Mouse (Mus musculus): ENCODE results near the gene Gm49601. TPM values are rescaled to one million over a fixed set of nuclear protein-coding genes. Genes with fewer than 3 reads are reported as not detected.

Gm49601 gene
- polyA plus RNA-seq, 1 experiment from 2014 or later, result 1.5 TPM

DNA sequence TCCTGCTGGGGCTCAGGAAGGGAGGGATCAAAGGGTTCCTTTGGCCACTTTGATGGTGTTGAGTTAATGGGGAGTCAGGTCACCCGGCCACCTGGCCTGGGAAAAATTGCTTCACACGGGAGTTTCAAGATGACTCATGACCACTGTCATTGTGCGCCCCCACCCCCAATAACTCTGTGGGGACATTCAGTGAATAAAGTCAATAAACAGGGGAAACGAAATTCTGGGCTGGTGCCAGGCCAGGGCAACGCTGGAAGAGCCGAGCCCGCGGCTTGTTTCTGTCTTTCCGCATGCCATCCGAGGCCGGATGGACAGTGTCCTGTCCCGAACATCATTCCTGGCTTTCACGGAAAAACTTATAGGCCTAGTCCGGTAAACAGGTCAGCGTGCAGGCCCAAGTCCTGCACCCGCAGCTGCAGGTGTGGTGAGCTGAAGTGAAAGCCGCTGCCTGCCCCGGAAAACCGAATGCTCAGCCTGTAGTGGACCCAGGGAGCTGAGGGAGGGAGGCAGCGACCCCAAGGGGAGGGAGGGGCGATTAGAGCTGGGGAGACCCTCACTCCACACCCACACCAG, 45.1 kb downstream of the Gm49601 start:
- TF ChIP-seq EP300 (optimal IDR thresholded peaks at IDR 0.05), result no peak
- TF ChIP-seq CTCF (IDR thresholded peaks at IDR 0.05; ENCODE audit: low read depth), result no peak
- no peak for DNase-seq (ENCODE audit: low spot score)
- Histone ChIP-seq H3K27ac (replicated peaks) (no peak overlapping the region), H3K9ac (ENCODE audit: low read length) (no peak overlapping the region), H3K36me3 (ENCODE audit: control insufficient read depth, insufficient read depth, low read length) (no peaks in the 10 kb centered on the region), H3K4me1 (replicated peaks; ENCODE audit: control insufficient read depth, insufficient read depth) (no peaks in the 10 kb centered on the region), H3K4me2 (replicated peaks; ENCODE audit: low read depth) (peak overlapping the region; percentile 60), H3K9me3 (ENCODE audit: control insufficient read depth, low read length) (no peaks in the 10 kb centered on the region), H3K27me3 (ENCODE audit: control insufficient read depth, insufficient read depth, low read length) (peaks cover 34% of the 10 kb centered on the region; the same call in 1 of the 2 replicates), H3K4me3 (ENCODE audit: low read depth, low read length) (peak overlapping the region; percentile 43)
- 18% methylated on average over 21 of the region's 21 CpGs for WGBS
- ATAC-seq (ENCODE audit: low FRiP score, low TSS enrichment), result no peak

DNA sequence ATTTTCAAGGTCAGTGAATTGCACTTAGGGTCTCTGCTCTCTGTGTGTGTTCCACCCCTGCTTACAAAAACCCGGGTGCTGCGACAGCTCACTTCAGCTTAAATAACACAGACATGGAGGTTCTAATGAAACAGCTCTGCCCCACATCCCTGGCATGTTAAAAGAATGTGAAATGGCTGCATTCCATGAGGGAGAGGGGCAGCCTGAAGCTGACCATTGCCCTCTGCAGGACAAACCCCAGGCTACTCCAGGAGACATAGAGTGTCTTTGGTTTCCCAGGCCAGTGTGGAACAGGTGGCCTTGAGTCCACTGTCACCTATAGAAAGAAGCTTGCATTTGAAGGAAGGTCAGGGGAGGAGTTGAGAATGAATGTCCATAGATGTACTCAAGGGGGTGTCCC, 45.8 kb downstream of the Gm49601 start:
- DNase-seq (ENCODE audit: low spot score), result no peak
- Histone ChIP-seq H3K27ac (replicated peaks) (no peak overlapping the region), H3K36me3 (ENCODE audit: control insufficient read depth, insufficient read depth, low read length) (no peaks in the 10 kb centered on the region), H3K9me3 (ENCODE audit: control insufficient read depth, low read length) (no peaks in the 10 kb centered on the region), H3K27me3 (ENCODE audit: control insufficient read depth, insufficient read depth, low read length) (peaks cover 27% of the 10 kb centered on the region; the same call in 1 of the 2 replicates), H3K4me2 (replicated peaks; ENCODE audit: low read depth) (no peak overlapping the region), H3K9ac (ENCODE audit: low read length) (no peak overlapping the region), H3K4me1 (replicated peaks; ENCODE audit: control insufficient read depth, insufficient read depth) (no peaks in the 10 kb centered on the region), H3K4me3 (ENCODE audit: low read depth, low read length) (no peak overlapping the region)
- TF ChIP-seq EP300 (optimal IDR thresholded peaks at IDR 0.05) (no peak), CTCF (IDR thresholded peaks at IDR 0.05; ENCODE audit: low read depth) (peak; percentile 24; the same call in 1 of the 2 replicates)
- 49% methylated on average over 2 of the region's 2 CpGs for WGBS
- ATAC-seq (ENCODE audit: low FRiP score, low TSS enrichment), result no peak

DNA sequence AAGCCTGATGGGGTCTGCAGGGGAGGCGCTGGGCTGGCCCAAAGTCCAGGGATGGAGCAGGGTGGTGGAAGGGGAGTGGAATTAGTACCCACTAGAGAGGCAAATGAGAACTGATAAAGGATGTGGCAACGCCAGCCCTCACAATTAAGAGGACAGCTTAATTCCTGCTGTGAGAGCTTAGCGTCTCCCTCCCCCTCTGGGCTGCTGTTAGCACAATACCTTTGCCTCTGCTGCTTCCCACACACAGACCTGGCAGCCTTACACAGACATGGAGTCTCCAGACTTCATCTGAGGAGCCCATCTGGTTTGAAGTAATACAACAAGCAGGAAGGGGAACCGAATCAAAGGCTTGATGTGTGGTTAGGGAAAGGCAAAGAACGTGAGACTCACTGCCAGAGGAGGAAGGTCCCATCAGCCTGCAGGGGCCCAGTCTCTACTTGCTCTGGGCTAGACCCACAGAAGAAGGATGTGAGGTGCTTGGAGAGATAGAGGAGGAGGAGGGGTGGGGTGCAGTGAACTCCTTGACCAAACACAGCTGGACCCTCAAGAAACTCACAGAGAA, 48.5 kb downstream of the Gm49601 start:
- Histone ChIP-seq H3K27me3 (ENCODE audit: control insufficient read depth, insufficient read depth, low read length) (peaks cover 8% of the 10 kb centered on the region; the same call in 1 of the 2 replicates), H3K27ac (replicated peaks) (no peak overlapping the region), H3K9ac (ENCODE audit: low read length) (no peak overlapping the region), H3K4me1 (replicated peaks; ENCODE audit: control insufficient read depth, insufficient read depth) (no peaks in the 10 kb centered on the region), H3K4me2 (replicated peaks; ENCODE audit: low read depth) (no peak overlapping the region), H3K36me3 (ENCODE audit: control insufficient read depth, insufficient read depth, low read length) (no peaks in the 10 kb centered on the region), H3K9me3 (ENCODE audit: control insufficient read depth, low read length) (no peaks in the 10 kb centered on the region), H3K4me3 (ENCODE audit: low read depth, low read length) (no peak overlapping the region)
- 42% methylated on average over 5 of the region's 5 CpGs for whole genome bisulfite sequencing
- ATAC-seq (ENCODE audit: low FRiP score, low TSS enrichment), result no peak
- TF ChIP-seq EP300 (optimal IDR thresholded peaks at IDR 0.05) (no peak), CTCF (IDR thresholded peaks at IDR 0.05; ENCODE audit: low read depth) (no peak)
- no peak for DNase-seq (ENCODE audit: low spot score)

DNA sequence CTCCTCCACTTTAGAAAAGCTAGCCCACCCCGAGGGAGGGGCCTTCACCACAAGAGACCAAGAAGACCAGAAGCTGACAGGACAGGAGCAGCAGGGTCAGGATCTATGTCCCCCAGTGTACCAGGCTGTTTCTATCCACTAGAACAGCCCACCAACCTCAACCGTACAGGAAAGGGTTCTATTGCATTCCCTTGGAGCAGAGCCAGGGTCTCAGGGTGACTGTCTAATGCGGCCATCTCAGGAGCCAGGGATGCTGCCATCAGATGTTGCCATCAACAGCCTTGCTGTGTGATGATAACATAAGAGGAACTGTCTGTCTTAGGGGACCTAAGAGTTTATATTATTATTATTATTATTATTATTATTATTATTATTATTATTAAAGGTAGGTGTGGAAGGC, 49.2 kb downstream of the Gm49601 start:
- 54% methylated on average over 3 of the region's 3 CpGs for WGBS
- DNase-seq (ENCODE audit: low spot score) (no peak), ATAC-seq (ENCODE audit: low FRiP score, low TSS enrichment) (no peak)
- TF ChIP-seq EP300 (optimal IDR thresholded peaks at IDR 0.05) (no peak), CTCF (IDR thresholded peaks at IDR 0.05; ENCODE audit: low read depth) (no peak)
- H3K9me3 ChIP-seq (ENCODE audit: control insufficient read depth, low read length), result no peaks in the 10 kb centered on the region
- H3K4me3 ChIP-seq (ENCODE audit: low read depth, low read length), result no peak overlapping the region
- no peak overlapping the region for H3K9ac ChIP-seq (ENCODE audit: low read length)
- H3K27me3 ChIP-seq (ENCODE audit: control insufficient read depth, insufficient read depth, low read length), result peaks cover 5% of the 10 kb centered on the region; the same call in 1 of the 2 replicates
- H3K4me2 ChIP-seq (replicated peaks; ENCODE audit: low read depth), result no peak overlapping the region
- no peaks in the 10 kb centered on the region for H3K36me3 ChIP-seq (ENCODE audit: control insufficient read depth, insufficient read depth, low read length)
- H3K4me1 ChIP-seq (replicated peaks; ENCODE audit: control insufficient read depth, insufficient read depth), result no peaks in the 10 kb centered on the region
- H3K27ac ChIP-seq (replicated peaks), result no peak overlapping the region

DNA sequence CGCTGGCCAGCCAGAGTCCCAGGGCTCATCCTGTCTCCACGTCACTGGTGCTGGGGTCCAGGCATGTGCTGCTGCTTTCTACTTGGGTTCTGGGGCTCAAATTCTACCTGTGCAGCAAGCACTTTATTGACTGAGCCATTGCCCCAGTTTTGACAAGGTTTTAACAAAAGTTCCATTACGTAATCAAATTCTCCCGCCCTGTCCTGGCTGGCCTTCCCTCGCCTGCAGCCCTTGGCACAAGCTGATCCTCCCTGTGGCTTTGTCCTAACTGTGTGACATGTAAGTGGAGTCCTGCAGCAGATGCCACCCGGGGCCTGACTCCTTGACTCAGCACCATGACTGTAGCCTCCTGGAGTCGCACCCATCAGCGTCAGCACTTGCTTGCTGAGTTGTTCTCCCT, 52.0 kb downstream of the Gm49601 start:
- Histone ChIP-seq H3K9ac (ENCODE audit: low read length) (no peak overlapping the region), H3K27me3 (ENCODE audit: control insufficient read depth, insufficient read depth, low read length) (no peaks in the 10 kb centered on the region), H3K4me1 (replicated peaks; ENCODE audit: control insufficient read depth, insufficient read depth) (no peaks in the 10 kb centered on the region), H3K4me3 (ENCODE audit: low read depth, low read length) (no peak overlapping the region), H3K36me3 (ENCODE audit: control insufficient read depth, insufficient read depth, low read length) (no peaks in the 10 kb centered on the region), H3K27ac (replicated peaks) (no peak overlapping the region), H3K4me2 (replicated peaks; ENCODE audit: low read depth) (no peak overlapping the region), H3K9me3 (ENCODE audit: control insufficient read depth, low read length) (no peaks in the 10 kb centered on the region)
- no peak for TF ChIP-seq CTCF (IDR thresholded peaks at IDR 0.05; ENCODE audit: low read depth)
- no peak for TF ChIP-seq EP300 (optimal IDR thresholded peaks at IDR 0.05)
- 56% methylated on average over 8 of the region's 8 CpGs for WGBS
- ATAC-seq (ENCODE audit: low FRiP score, low TSS enrichment), result no peak
- DNase-seq (ENCODE audit: low spot score), result no peak

Other genes starting within 250 kb of the Gm49601 start
- gene Txnrd2, start 200.0 kb downstream of the Gm49601 start, polyA plus RNA-seq (2015; fragmentation: Nextera tagmentation; extraction: Ambion mirVana), result 16.2 and 16.8 TPM in 2 replicates
- gene Comt, start 199.6 kb downstream of the Gm49601 start, polyA plus RNA-seq (2015; fragmentation: Nextera tagmentation; extraction: Ambion mirVana), result 95.1 and 99.6 TPM in 2 replicates
- gene Gnb1l, start 127.7 kb downstream of the Gm49601 start, polyA plus RNA-seq (2015; fragmentation: Nextera tagmentation; extraction: Ambion mirVana), result 8.3 and 9.0 TPM in 2 replicates
- 0.74 and 1.1 TPM in 2 replicates for gene Rtl10, start 127.5 kb downstream of the Gm49601 start, polyA plus RNA-seq (2015; fragmentation: Nextera tagmentation; extraction: Ambion mirVana)
- gene Tbx1, start 35.8 kb downstream of the Gm49601 start, polyA plus RNA-seq (2015; fragmentation: Nextera tagmentation; extraction: Ambion mirVana), result 0.34 TPM in 2 replicates
- 4.6 and 5.4 TPM in 2 replicates for gene Gp1bb, start 4.0 kb downstream of the Gm49601 start, polyA plus RNA-seq (2015; fragmentation: Nextera tagmentation; extraction: Ambion mirVana)
- gene Sept5, start 3.5 kb upstream of the Gm49601 start, polyA plus RNA-seq (2015; fragmentation: Nextera tagmentation; extraction: Ambion mirVana), result 38.0 and 38.8 TPM in 2 replicates
- 19.7 and 23.6 TPM in 2 replicates for gene Cldn5, start 150.4 kb upstream of the Gm49601 start, polyA plus RNA-seq (2015; fragmentation: Nextera tagmentation; extraction: Ambion mirVana)
- gene Ufd1, start 185.4 kb upstream of the Gm49601 start, polyA plus RNA-seq (2015; fragmentation: Nextera tagmentation; extraction: Ambion mirVana), result 67.2 and 70.5 TPM in 2 replicates
- gene Cdc45, start 185.6 kb upstream of the Gm49601 start, polyA plus RNA-seq (2015; fragmentation: Nextera tagmentation; extraction: Ambion mirVana), result 8.8 and 10.1 TPM in 2 replicates
- gene 2510002D24Rik, start 210.2 kb upstream of the Gm49601 start, polyA plus RNA-seq (2015; fragmentation: Nextera tagmentation; extraction: Ambion mirVana), result 34.1 and 37.5 TPM in 2 replicates
- gene Gm28539, start 210.2 kb upstream of the Gm49601 start, polyA plus RNA-seq (2015; fragmentation: Nextera tagmentation; extraction: Ambion mirVana), result not detected in 2 replicates